Mouse (Mus musculus): ENCODE results near the gene Dbnl. TPM values are rescaled to one million over a fixed set of nuclear protein-coding genes. Genes with fewer than 3 reads are reported as not detected.

The Dbnl gene
- polyA plus RNA-seq, 1 experiment from 2014 or later, result 71.2 TPM

DNA sequence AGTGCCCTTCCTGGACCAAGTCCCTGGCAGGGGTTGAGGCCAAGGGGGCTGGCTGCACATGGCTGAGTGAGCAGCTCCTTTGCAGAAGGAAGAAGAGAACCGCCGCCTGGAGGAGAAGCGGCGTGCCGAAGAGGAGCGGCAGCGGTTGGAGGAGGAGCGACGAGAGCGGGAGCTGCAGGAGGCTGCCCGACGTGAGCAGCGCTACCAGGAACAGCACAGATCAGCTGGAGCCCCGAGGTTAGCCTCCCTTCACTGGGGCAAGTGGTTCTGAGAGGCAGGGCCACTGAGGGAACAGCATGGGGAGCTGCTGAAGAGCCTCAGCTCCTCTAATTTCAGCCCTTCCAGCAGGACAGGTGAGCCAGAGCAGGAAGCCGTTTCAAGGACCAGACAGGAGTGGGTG is 8.7 kb downstream of the Dbnl start:
- peaks cover 98% of the 10 kb centered on the region for H3K36me3 ChIP-seq (ENCODE audit: control insufficient read depth, insufficient read depth, low read length)
- peaks cover 20 to 32% of the 10 kb centered on the region in 2 experiments for H3K4me1 ChIP-seq (ENCODE audit: control insufficient read depth in 2 of 2, insufficient read depth in 2 of 2, low read length in 2 of 2)
- WGBS, result 86% methylated on average over 15 of the region's 15 CpGs
- no peak overlapping the region for H3K4me3 ChIP-seq (ENCODE audit: control insufficient read depth in 1 of 2, insufficient read depth in 1 of 2, low read depth in 1 of 2, low read length in 2 of 2)
- no peak overlapping the region for H3K9ac ChIP-seq (ENCODE audit: low read length)
- H3K9me3 ChIP-seq (ENCODE audit: control insufficient read depth, low read length), result no peaks in the 10 kb centered on the region
- no peak for ATAC-seq (ENCODE audit: insufficient number of reproducible peaks, insufficient read depth, low FRiP score, low read depth)
- H3K27ac ChIP-seq (replicated peaks in 1 of 2; ENCODE audit: control insufficient read depth in 1 of 2, insufficient read depth in 1 of 2, low read depth in 2 of 2, low read length in 2 of 2), result no peak overlapping the region
- H3K4me2 ChIP-seq (ENCODE audit: low read length), result no peak overlapping the region
- no peaks in the 10 kb centered on the region for H3K27me3 ChIP-seq (ENCODE audit: control insufficient read depth, insufficient read depth, low read length)

DNA sequence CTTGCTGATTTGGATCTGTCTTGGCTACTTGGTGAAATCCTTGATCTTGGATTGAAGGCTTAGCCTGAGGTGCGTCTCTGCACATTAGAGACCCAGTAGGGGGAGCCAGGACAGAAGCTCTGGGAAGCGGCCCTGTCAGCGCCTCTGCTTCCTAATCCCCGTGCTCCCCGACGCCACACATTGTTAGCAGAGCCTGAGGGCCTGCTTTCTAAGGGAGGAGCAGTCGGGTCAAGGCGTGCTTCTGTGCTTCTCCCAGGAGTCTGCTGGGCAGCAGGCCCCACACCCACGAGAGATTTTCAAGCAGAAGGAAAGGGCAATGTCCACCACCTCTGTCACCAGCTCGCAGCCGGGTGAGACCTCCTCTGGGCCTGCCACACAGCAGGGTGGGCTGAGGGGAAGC is 9.1 kb downstream of the Dbnl start:
- Histone ChIP-seq H3K27ac (replicated peaks in 1 of 2; ENCODE audit: control insufficient read depth in 1 of 2, insufficient read depth in 1 of 2, low read depth in 2 of 2, low read length in 2 of 2) (no peak overlapping the region), H3K27me3 (ENCODE audit: control insufficient read depth, insufficient read depth, low read length) (no peaks in the 10 kb centered on the region), H3K36me3 (ENCODE audit: control insufficient read depth, insufficient read depth, low read length) (peaks cover 93% of the 10 kb centered on the region), H3K9me3 (ENCODE audit: control insufficient read depth, low read length) (no peaks in the 10 kb centered on the region), H3K4me2 (ENCODE audit: low read length) (no peak overlapping the region), H3K4me1 (ENCODE audit: control insufficient read depth in 2 of 2, insufficient read depth in 2 of 2, low read length in 2 of 2) (peaks cover 20 to 32% of the 10 kb centered on the region in 2 experiments), H3K4me3 (ENCODE audit: control insufficient read depth in 1 of 2, insufficient read depth in 1 of 2, low read depth in 1 of 2, low read length in 2 of 2) (no peak overlapping the region), H3K9ac (ENCODE audit: low read length) (no peak overlapping the region)
- 62% methylated on average over 11 of the region's 11 CpGs for WGBS
- ATAC-seq (ENCODE audit: insufficient number of reproducible peaks, insufficient read depth, low FRiP score, low read depth), result no peak

DNA sequence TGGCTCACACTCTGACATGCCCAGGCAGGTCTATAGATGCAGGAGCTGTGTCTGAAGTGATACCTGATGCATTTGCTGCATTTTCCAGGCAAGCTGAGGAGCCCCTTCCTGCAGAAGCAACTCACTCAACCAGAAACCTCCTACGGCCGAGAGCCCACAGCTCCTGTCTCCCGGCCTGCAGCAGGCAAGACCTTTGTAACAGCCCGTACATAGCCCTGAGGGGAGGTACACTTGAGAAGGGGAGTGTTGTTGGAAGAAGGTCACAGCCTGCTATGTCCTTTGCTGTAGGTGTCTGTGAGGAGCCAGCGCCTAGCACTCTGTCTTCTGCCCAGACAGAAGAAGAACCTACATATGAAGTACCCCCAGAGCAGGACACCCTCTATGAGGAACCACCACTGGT is 9.6 kb downstream of the Dbnl start:
- Histone ChIP-seq H3K36me3 (ENCODE audit: control insufficient read depth, insufficient read depth, low read length) (peaks cover 88% of the 10 kb centered on the region), H3K9ac (ENCODE audit: low read length) (no peak overlapping the region), H3K4me3 (ENCODE audit: control insufficient read depth in 1 of 2, insufficient read depth in 1 of 2, low read depth in 1 of 2, low read length in 2 of 2) (no peak overlapping the region), H3K9me3 (ENCODE audit: control insufficient read depth, low read length) (no peaks in the 10 kb centered on the region), H3K4me2 (ENCODE audit: low read length) (no peak overlapping the region), H3K27ac (replicated peaks in 1 of 2; ENCODE audit: control insufficient read depth in 1 of 2, insufficient read depth in 1 of 2, low read depth in 2 of 2, low read length in 2 of 2) (no peak overlapping the region), H3K27me3 (ENCODE audit: control insufficient read depth, insufficient read depth, low read length) (no peaks in the 10 kb centered on the region), H3K4me1 (ENCODE audit: control insufficient read depth in 2 of 2, insufficient read depth in 2 of 2, low read length in 2 of 2) (peaks cover 20 to 32% of the 10 kb centered on the region in 2 experiments)
- ATAC-seq (ENCODE audit: insufficient number of reproducible peaks, insufficient read depth, low FRiP score, low read depth), result no peak
- 79% methylated on average over 5 of the region's 5 CpGs for WGBS

DNA sequence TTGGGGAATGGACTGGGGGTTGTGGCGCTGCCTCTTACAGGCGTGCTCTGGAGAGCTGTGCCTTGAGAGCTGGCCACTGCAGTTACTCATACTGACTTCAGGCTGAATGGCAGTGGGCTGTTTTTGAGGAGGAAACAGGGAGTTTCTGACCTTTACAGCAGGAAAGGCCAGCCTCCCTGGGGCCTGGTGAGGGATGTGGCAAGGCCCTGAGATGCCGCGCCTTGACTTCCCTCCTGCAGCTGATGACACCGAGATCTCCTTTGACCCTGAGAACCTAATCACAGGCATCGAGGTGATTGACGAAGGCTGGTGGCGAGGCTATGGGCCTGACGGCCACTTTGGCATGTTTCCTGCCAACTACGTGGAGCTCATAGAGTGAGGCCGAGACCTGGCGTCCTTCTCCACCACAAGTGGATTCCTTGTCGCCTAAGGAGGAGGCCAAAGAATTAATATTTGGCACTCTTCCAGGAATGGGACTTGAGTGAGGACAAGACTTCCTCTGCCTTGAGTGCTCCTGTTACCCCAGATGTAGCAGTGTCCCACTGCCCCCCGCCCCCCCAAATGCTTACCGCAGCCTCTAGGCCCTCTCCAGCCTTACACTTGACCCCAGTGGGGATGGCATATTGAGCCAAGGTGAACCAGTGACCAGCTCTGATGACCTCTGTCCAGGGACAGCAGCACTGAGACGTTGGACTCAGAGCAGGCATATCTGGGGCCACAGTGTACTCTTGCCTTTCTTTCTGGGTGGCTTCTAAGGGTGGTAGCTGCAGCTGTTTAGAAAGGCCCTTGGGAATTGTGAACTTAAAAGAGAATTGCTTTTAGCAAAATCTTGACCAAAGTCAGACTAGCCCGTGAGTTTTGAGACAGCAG is 11.6 kb downstream of the Dbnl start:
- no peaks in the 10 kb centered on the region for H3K27me3 ChIP-seq (ENCODE audit: control insufficient read depth, insufficient read depth, low read length)
- peaks cover 69% of the 10 kb centered on the region for H3K36me3 ChIP-seq (ENCODE audit: control insufficient read depth, insufficient read depth, low read length)
- H3K9ac ChIP-seq (ENCODE audit: low read length), result no peak overlapping the region
- H3K4me2 ChIP-seq (ENCODE audit: low read length), result no peak overlapping the region
- no peak for ATAC-seq (ENCODE audit: insufficient number of reproducible peaks, insufficient read depth, low FRiP score, low read depth)
- H3K9me3 ChIP-seq (ENCODE audit: control insufficient read depth, low read length), result no peaks in the 10 kb centered on the region
- peaks cover 22 to 39% of the 10 kb centered on the region in 2 experiments for H3K4me1 ChIP-seq (ENCODE audit: control insufficient read depth in 2 of 2, insufficient read depth in 2 of 2, low read length in 2 of 2)
- 60% methylated on average over 17 of the region's 17 CpGs for WGBS
- H3K27ac ChIP-seq (replicated peaks in 1 of 2; ENCODE audit: control insufficient read depth in 1 of 2, insufficient read depth in 1 of 2, low read depth in 2 of 2, low read length in 2 of 2), result 0 out of 4 replicates have a peak overlapping the region, but pooled peaks of 1 of the 2 experiments have one; percentile 16
- no peak overlapping the region for H3K4me3 ChIP-seq (ENCODE audit: control insufficient read depth in 1 of 2, insufficient read depth in 1 of 2, low read depth in 1 of 2, low read length in 2 of 2)

DNA sequence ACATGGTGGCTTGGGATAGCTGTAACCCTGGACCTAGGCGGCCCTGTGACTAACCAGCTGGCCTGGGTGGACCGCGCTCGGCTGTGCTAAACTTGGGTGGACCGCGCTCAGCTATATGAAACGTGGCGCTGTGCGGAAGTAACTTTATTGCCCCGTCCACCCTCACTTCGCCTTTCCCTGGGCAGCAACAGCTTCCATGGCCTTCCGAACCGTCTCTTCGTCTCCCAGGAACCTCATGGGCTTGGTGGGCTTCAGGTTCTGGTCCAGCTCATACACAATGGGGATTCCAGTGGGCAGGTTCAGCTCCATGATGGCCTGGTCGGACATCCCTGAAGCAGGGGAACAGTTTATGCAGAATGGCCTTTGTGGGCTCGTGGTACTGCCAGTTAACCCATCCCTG is 13.2 kb downstream of the Dbnl start:
- H3K9me3 ChIP-seq (ENCODE audit: control insufficient read depth, low read length), result no peaks in the 10 kb centered on the region
- 87% methylated on average over 16 of the region's 16 CpGs for WGBS
- peaks cover 54% of the 10 kb centered on the region for H3K36me3 ChIP-seq (ENCODE audit: control insufficient read depth, insufficient read depth, low read length)
- H3K4me1 ChIP-seq (ENCODE audit: control insufficient read depth in 2 of 2, insufficient read depth in 2 of 2, low read length in 2 of 2), result peaks cover 10 to 27% of the 10 kb centered on the region in 2 experiments; a peak in 3 of 4 replicates
- no peaks in the 10 kb centered on the region for H3K27me3 ChIP-seq (ENCODE audit: control insufficient read depth, insufficient read depth, low read length)
- H3K4me2 ChIP-seq (ENCODE audit: low read length), result peak overlapping the region; percentile 70
- H3K27ac ChIP-seq (replicated peaks in 1 of 2; ENCODE audit: control insufficient read depth in 1 of 2, insufficient read depth in 1 of 2, low read depth in 2 of 2, low read length in 2 of 2), result peak overlapping the region; percentile 83 to 92
- peak overlapping the region; percentile 83 for H3K9ac ChIP-seq (ENCODE audit: low read length)
- peak overlapping the region; percentile 60 to 72 for H3K4me3 ChIP-seq (ENCODE audit: control insufficient read depth in 1 of 2, insufficient read depth in 1 of 2, low read depth in 1 of 2, low read length in 2 of 2)
- no peak for ATAC-seq (ENCODE audit: insufficient number of reproducible peaks, insufficient read depth, low FRiP score, low read depth)

DNA sequence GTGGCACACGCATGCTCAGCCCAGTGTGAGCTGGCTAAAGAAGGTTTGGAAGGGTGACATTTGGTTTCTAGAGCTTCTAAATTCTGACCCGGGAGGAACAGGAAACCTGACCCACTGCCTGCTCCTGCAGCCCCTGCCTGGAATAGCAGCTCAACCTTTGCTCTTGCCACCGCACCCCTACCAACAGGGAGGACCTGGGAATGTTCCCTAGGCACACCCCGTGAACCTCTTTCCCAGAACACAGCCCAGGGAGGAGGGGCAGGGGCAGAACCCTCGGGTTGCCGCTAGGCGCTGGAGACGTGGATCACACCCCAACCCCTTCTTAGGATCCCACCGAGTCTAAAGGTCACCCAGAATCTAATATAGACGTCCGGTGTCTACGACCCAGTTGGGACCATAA is 13.7 kb downstream of the Dbnl start:
- H3K4me2 ChIP-seq (ENCODE audit: low read length), result peak overlapping the region; percentile 70
- H3K36me3 ChIP-seq (ENCODE audit: control insufficient read depth, insufficient read depth, low read length), result peaks cover 49% of the 10 kb centered on the region
- peak overlapping the region; percentile 83 for H3K9ac ChIP-seq (ENCODE audit: low read length)
- no peaks in the 10 kb centered on the region for H3K27me3 ChIP-seq (ENCODE audit: control insufficient read depth, insufficient read depth, low read length)
- H3K4me3 ChIP-seq (ENCODE audit: control insufficient read depth in 1 of 2, insufficient read depth in 1 of 2, low read depth in 1 of 2, low read length in 2 of 2), result peak overlapping the region; percentile 60 to 72
- no peak; the same call in 1 of the 2 replicates for ATAC-seq (ENCODE audit: insufficient number of reproducible peaks, insufficient read depth, low FRiP score, low read depth)
- 23% methylated on average over 12 of the region's 12 CpGs for WGBS
- H3K4me1 ChIP-seq (ENCODE audit: control insufficient read depth in 2 of 2, insufficient read depth in 2 of 2, low read length in 2 of 2), result peaks cover 10 to 27% of the 10 kb centered on the region in 2 experiments; a peak in 3 of 4 replicates
- H3K9me3 ChIP-seq (ENCODE audit: control insufficient read depth, low read length), result no peaks in the 10 kb centered on the region
- peak overlapping the region; percentile 83 to 92 for H3K27ac ChIP-seq (replicated peaks in 1 of 2; ENCODE audit: control insufficient read depth in 1 of 2, insufficient read depth in 1 of 2, low read depth in 2 of 2, low read length in 2 of 2)

DNA sequence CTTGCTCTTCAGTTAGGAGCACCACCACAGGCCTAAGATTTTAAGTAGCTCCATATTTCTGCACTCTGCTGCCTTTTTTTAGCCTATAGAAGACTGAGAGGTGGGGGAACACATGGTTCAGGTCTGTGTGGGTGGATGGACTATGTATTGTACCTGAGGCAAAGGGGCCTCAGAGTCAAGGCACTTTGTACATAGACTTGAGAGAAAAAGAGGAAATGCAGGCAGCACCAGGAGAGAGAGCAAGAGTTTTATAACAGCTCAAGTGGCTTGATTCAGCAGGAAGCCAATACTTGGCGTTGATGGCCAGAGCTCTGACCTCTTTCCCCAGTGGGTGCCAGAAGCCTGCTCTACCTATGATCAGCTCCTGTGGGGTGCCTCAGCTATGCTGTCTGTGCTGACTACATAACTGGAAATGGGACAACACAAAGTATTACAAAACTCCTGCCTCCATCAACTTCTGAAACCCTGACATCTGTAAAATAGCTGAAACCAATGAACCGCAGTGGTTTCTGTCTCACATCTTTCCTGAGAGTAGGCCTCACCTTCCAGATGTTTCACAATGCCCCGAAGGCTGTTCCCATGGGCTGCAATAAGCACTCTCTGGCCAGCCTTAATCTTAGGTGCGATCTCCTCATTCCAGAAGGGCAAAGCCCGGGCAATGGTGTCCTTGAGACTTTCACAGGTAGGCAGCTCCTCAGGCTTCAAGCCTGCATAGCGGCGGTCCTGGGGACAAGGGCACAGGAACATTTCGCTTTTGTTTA is 14.3 kb downstream of the Dbnl start:
- no peak for ATAC-seq (ENCODE audit: insufficient number of reproducible peaks, insufficient read depth, low FRiP score, low read depth)
- peak overlapping the region; percentile 60 to 72 for H3K4me3 ChIP-seq (ENCODE audit: control insufficient read depth in 1 of 2, insufficient read depth in 1 of 2, low read depth in 1 of 2, low read length in 2 of 2)
- WGBS, result 35% methylated on average over 8 of the region's 8 CpGs
- H3K9ac ChIP-seq (ENCODE audit: low read length), result peak overlapping the region; percentile 83
- peak overlapping the region; percentile 70 for H3K4me2 ChIP-seq (ENCODE audit: low read length)
- H3K27ac ChIP-seq (replicated peaks in 1 of 2; ENCODE audit: control insufficient read depth in 1 of 2, insufficient read depth in 1 of 2, low read depth in 2 of 2, low read length in 2 of 2), result peak overlapping the region; percentile 83 to 92
- peaks cover 42% of the 10 kb centered on the region for H3K36me3 ChIP-seq (ENCODE audit: control insufficient read depth, insufficient read depth, low read length)
- no peaks in the 10 kb centered on the region for H3K9me3 ChIP-seq (ENCODE audit: control insufficient read depth, low read length)
- no peaks in the 10 kb centered on the region for H3K27me3 ChIP-seq (ENCODE audit: control insufficient read depth, insufficient read depth, low read length)
- H3K4me1 ChIP-seq (ENCODE audit: control insufficient read depth in 2 of 2, insufficient read depth in 2 of 2, low read length in 2 of 2), result peaks cover 10 to 27% of the 10 kb centered on the region in 2 experiments; a peak in 3 of 4 replicates
